Mouse (Mus musculus): ENCODE measurements around the gene Synj2bp. TPM values are rescaled to one million over a fixed set of nuclear protein-coding genes. Genes with fewer than 3 reads are reported as not detected.
"Not testable (repeated sequence)": the region's sequence is repeated elsewhere in the genome, so short reads cannot be mapped to it uniquely, and the experiment has no call there.

Gene Synj2bp
- polyA plus RNA-seq, 1 experiment from 2014 or later, result 31.3 TPM

DNA sequence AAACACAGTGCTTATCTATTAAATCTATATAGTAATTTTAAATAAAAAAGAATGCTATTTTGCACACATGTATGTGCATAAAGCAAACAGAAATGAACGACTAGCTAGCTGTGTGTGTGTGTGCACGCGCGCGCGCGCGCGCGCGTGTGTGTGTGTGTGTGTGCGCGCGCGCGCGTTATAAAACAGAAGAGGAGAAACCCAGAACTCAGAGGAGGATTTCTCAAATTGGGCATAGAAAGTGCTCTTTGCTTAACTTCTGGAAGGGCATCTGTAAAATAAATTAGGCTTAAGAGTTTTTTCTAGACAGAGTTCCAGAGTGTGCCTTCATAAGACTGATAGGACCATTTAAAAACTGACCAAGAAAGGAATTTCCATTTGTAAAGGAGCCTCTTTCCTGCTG lies 49.1 kb downstream of the Synj2bp start:
- 50% methylated on average over 17 of the region's 17 CpGs for WGBS
- peak; percentile 34 for DNase-seq (ENCODE audit: low spot score)
- Histone ChIP-seq H3K27ac (peak overlapping the region; percentile 95; the same call in 1 of the 2 replicates), H3K36me3 (peaks cover 9% of the 10 kb centered on the region; the same call in 1 of the 2 replicates), H3K4me1 (replicated peaks) (peaks cover 3% of the 10 kb centered on the region; the same call in 1 of the 2 replicates), H3K27me3 (ENCODE audit: insufficient read depth, poor library complexity, severe bottlenecking) (no peaks in the 10 kb centered on the region), H3K9me3 (no peaks in the 10 kb centered on the region), H3K4me3 (peak overlapping the region; percentile 78)

DNA sequence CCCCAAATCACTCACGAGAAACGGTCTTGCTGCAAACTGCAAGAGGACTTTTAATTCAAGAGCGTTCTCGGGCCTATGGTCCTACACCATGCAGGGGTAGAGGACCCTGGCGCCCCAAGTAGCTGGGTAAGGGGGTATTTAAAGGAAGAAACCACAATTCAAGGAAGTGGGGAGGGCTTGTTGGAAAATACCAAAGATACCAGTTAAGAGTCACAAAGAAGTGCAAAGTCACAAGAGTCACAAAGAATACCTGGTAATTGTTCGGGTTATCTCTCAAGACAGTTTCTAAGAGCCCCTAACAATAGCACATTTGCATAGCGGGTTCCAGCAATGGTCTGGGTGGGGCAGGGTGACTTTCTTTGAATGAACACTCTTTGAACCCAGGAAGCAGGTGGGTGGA lies 73.7 kb downstream of the Synj2bp start:
- H3K27ac ChIP-seq; H3K4me3 ChIP-seq; H3K4me1 ChIP-seq (replicated peaks); DNase-seq (ENCODE audit: low spot score); H3K27me3 ChIP-seq (ENCODE audit: insufficient read depth, poor library complexity, severe bottlenecking): not testable (repeated sequence)
- WGBS, result 95% methylated on average over 7 of the region's 7 CpGs
- peaks cover 28% of the 10 kb centered on the region for H3K36me3 ChIP-seq
- H3K9me3 ChIP-seq, result peaks cover 22% of the 10 kb centered on the region

Other genes starting within 250 kb of the Synj2bp start
- 1.3 and 2.3 TPM in 2 replicates for gene Slc8a3, start 199.7 kb downstream of the Synj2bp start, polyA plus RNA-seq (2016; fragmentation: Nextera tagmentation; extraction: Ambion mirVana)
- gene Gm4787, start 153.4 kb downstream of the Synj2bp start, polyA plus RNA-seq (2016; fragmentation: Nextera tagmentation; extraction: Ambion mirVana), result 0.20 and 0.21 TPM in 2 replicates
- 0.25 and 0.50 TPM in 2 replicates for gene Adam4, start 111.0 kb downstream of the Synj2bp start, polyA plus RNA-seq (2016; fragmentation: Nextera tagmentation; extraction: Ambion mirVana)
- gene Cox16, start 47.8 kb downstream of the Synj2bp start, polyA plus RNA-seq (2016; fragmentation: Nextera tagmentation; extraction: Ambion mirVana), result 117 and 131 TPM in 2 replicates
- 27.8 and 28.2 TPM in 2 replicates for gene Gm20498, start within 50 bp of the Synj2bp start, polyA plus RNA-seq (2016; fragmentation: Nextera tagmentation; extraction: Ambion mirVana)
- 0.38 and 0.42 TPM in 2 replicates for gene Adam21, start 35.6 kb upstream of the Synj2bp start, polyA plus RNA-seq (2016; fragmentation: Nextera tagmentation; extraction: Ambion mirVana)
- gene Med6, start 62.1 kb upstream of the Synj2bp start, polyA plus RNA-seq (2016; fragmentation: Nextera tagmentation; extraction: Ambion mirVana), result 79.4 and 80.8 TPM in 2 replicates
- gene Ttc9, start 98.3 kb upstream of the Synj2bp start, polyA plus RNA-seq (2016; fragmentation: Nextera tagmentation; extraction: Ambion mirVana), result 2.2 and 2.7 TPM in 2 replicates
- 1.3 and 2.1 TPM in 2 replicates for gene Map3k9, start 248.3 kb upstream of the Synj2bp start, polyA plus RNA-seq (2016; fragmentation: Nextera tagmentation; extraction: Ambion mirVana)

Data from hindbrain, embryonic 10.5 days (tissue).